Comparison of ENCODE assay signal across 29 mouse cellular contexts in genomic region chr1:89964426-89964825, GRCm38 (mm10). TPM values are rescaled to one million over a fixed set of nuclear protein-coding genes. Genes with fewer than 3 reads are reported as not detected.
DNase-seq lines count a peak whose midpoint lies in the region; ATAC-seq lines count a peak whose summit lies in the region.
"Had no signal": no experiment of that assay in that cellular context is flagged by ENCODE, and none has a peak within 500 bp of the region (broad histone marks: within the 10 kb centered on the region; RNA-seq: fewer than 3 reads in every experiment).

No protein-coding gene starts in this region.

- H3K4me1 ChIP-seq in hindbrain, embryonic 12.5 days = peaks cover 48% of the 10 kb centered on the region
- H3K4me1 ChIP-seq in hindbrain, embryonic 16.5 days (ENCODE audit: control insufficient read depth, insufficient read depth, low read depth, low read length) = peaks cover 12% of the 10 kb centered on the region
- H3K4me1 ChIP-seq in midbrain, embryonic 14.5 days (ENCODE audit: control insufficient read depth, insufficient read depth, low read length) = peaks cover 11% of the 10 kb centered on the region
- peaks cover 25% of the 10 kb centered on the region for H3K4me1 ChIP-seq in midbrain, embryonic 15.5 days

- WGBS in hindbrain, embryonic 12.5 days = 50% methylated on average over 12 of the region's 12 CpGs
- WGBS in hindbrain, embryonic 16.5 days = 32% methylated on average over 12 of the region's 12 CpGs
- 24% methylated on average over 12 of the region's 12 CpGs for WGBS in midbrain, embryonic 14.5 days
- WGBS in midbrain, embryonic 15.5 days = 33% methylated on average over 12 of the region's 12 CpGs

- no peaks in the 10 kb centered on the region for H3K36me3 ChIP-seq in hindbrain, embryonic 12.5 days
- no peaks in the 10 kb centered on the region for H3K36me3 ChIP-seq in hindbrain, embryonic 16.5 days (ENCODE audit: control insufficient read depth, insufficient read depth, low read length)
- no peaks in the 10 kb centered on the region for H3K36me3 ChIP-seq in midbrain, embryonic 14.5 days (ENCODE audit: control insufficient read depth, insufficient read depth, low read length)
- H3K36me3 ChIP-seq in midbrain, embryonic 15.5 days (replicated peaks) = no peaks in the 10 kb centered on the region
- H3K36me3 ChIP-seq: forebrain, embryonic 15.5 days; heart, embryonic 15.5 days; limb, embryonic 15.5 days had no signal

- H3K9me3 ChIP-seq in hindbrain, embryonic 12.5 days (replicated peaks) = no peaks in the 10 kb centered on the region
- no peaks in the 10 kb centered on the region for H3K9me3 ChIP-seq in hindbrain, embryonic 16.5 days (ENCODE audit: control insufficient read depth, low read length)
- no peaks in the 10 kb centered on the region for H3K9me3 ChIP-seq in midbrain, embryonic 14.5 days (ENCODE audit: control insufficient read depth, low read length)
- no peaks in the 10 kb centered on the region for H3K9me3 ChIP-seq in midbrain, embryonic 15.5 days
- H3K9me3 ChIP-seq: forebrain, embryonic 15.5 days; heart, embryonic 15.5 days; limb, embryonic 15.5 days had no signal

- DNase-seq in embryo, embryonic 10.5 days (ENCODE audit: low spot score) = peak; percentile 29
- DNase-seq in embryo, embryonic 10 days (ENCODE audit: low spot score) = no peak
- peak; percentile 43 for DNase-seq in midbrain, embryonic 14.5 days
- no peak for DNase-seq in cerebellum, postnatal 10 days
- DNase-seq in layer of hippocampus, postnatal 25 days (ENCODE audit: extremely low spot score in 1 of 2, low spot score in 1 of 2) = no peak
- DNase-seq: adrenal gland, adult 8-10 months; cerebellum, adult 18-20 months; cerebellum, postnatal 25 days; gastrocnemius, postnatal 25 days; heart, postnatal 36 days; kidney, adult 18-20 months; layer of hippocampus, adult 9-11 months; left cerebral cortex, postnatal 4 days; lung, embryonic 14.5 days; thymus, adult 18-20 months; thymus, postnatal 36 days had no signal

- H3K4me2 ChIP-seq in hindbrain, embryonic 12.5 days (replicated peaks) = no peak overlapping the region
- H3K4me2 ChIP-seq in hindbrain, embryonic 16.5 days (ENCODE audit: low read length) = no peak overlapping the region
- H3K4me2 ChIP-seq in midbrain, embryonic 14.5 days (ENCODE audit: low read length) = no peak overlapping the region
- no peak overlapping the region for H3K4me2 ChIP-seq in midbrain, embryonic 15.5 days
- H3K4me2 ChIP-seq: forebrain, embryonic 15.5 days; heart, embryonic 15.5 days; limb, embryonic 15.5 days; lung, embryonic 14.5 days had no signal

- H3K27me3 ChIP-seq in hindbrain, embryonic 12.5 days = peaks cover 56% of the 10 kb centered on the region
- peaks cover 3% of the 10 kb centered on the region; the same call in 1 of the 2 replicates for H3K27me3 ChIP-seq in hindbrain, embryonic 16.5 days (replicated peaks; ENCODE audit: control insufficient read depth, insufficient read depth, low read length)
- peaks cover 19% of the 10 kb centered on the region for H3K27me3 ChIP-seq in midbrain, embryonic 14.5 days (ENCODE audit: control insufficient read depth, insufficient read depth, low read length)
- H3K27me3 ChIP-seq in midbrain, embryonic 15.5 days (replicated peaks) = peaks cover 29% of the 10 kb centered on the region

- H3K9ac ChIP-seq in hindbrain, embryonic 12.5 days = no peak overlapping the region
- no peak overlapping the region for H3K9ac ChIP-seq in hindbrain, embryonic 16.5 days (ENCODE audit: low read depth, low read length)
- H3K9ac ChIP-seq in midbrain, embryonic 14.5 days (replicated peaks; ENCODE audit: low read length) = no peak overlapping the region
- no peak overlapping the region for H3K9ac ChIP-seq in midbrain, embryonic 15.5 days
- H3K9ac ChIP-seq: forebrain, embryonic 15.5 days; heart, embryonic 15.5 days; limb, embryonic 15.5 days; liver, embryonic 14.5 days; lung, embryonic 14.5 days had no signal

- ATAC-seq in hindbrain, embryonic 12.5 days (ENCODE audit: low FRiP score) = no peak
- no peak for ATAC-seq in hindbrain, embryonic 16.5 days
- no peak for ATAC-seq in midbrain, embryonic 14.5 days (ENCODE audit: low FRiP score, low TSS enrichment)
- ATAC-seq in midbrain, embryonic 15.5 days (replicated peaks) = no peak
- ATAC-seq: activated CD4-positive, CD25-positive, alpha-beta regulatory T cell, adult 4 months; forebrain, embryonic 15.5 days had no signal

- H3K4me3 ChIP-seq in hindbrain, embryonic 12.5 days = no peak overlapping the region
- H3K4me3 ChIP-seq in hindbrain, embryonic 16.5 days (ENCODE audit: low read length) = no peak overlapping the region
- H3K4me3 ChIP-seq in midbrain, embryonic 14.5 days (replicated peaks; ENCODE audit: low read depth, low read length) = no peak overlapping the region
- no peak overlapping the region for H3K4me3 ChIP-seq in midbrain, embryonic 15.5 days
- H3K4me3 ChIP-seq: forebrain, embryonic 15.5 days; heart, embryonic 15.5 days; left cerebral cortex, adult 2 months; limb, embryonic 15.5 days had no signal

- peak overlapping the region; percentile 62 for H3K27ac ChIP-seq in hindbrain, embryonic 12.5 days
- no peak overlapping the region for H3K27ac ChIP-seq in hindbrain, embryonic 16.5 days (ENCODE audit: low read depth, low read length)
- no peak overlapping the region for H3K27ac ChIP-seq in midbrain, embryonic 14.5 days (replicated peaks; ENCODE audit: low read depth, low read length)
- no peak overlapping the region for H3K27ac ChIP-seq in midbrain, embryonic 15.5 days
- H3K27ac ChIP-seq: forebrain, embryonic 15.5 days; heart, embryonic 15.5 days; left cerebral cortex, adult 2 months; limb, embryonic 15.5 days; liver, embryonic 14.5 days had no signal

RNA-seq across cellular contexts. Expression of gene Gbx2, which starts 33.4 kb away (rescaled TPM):
- 46.1 and 63.6 TPM in 2 replicates for polyA plus RNA-seq in hindbrain, embryonic 12.5 days (2016; fragmentation: Nextera tagmentation; extraction: Ambion mirVana)
- 33.0 and 35.8 TPM in 2 replicates for polyA plus RNA-seq in hindbrain, embryonic 16.5 days (2015; fragmentation: Nextera tagmentation; extraction: Ambion mirVana)
- 11.6 and 12.1 TPM in 2 replicates for polyA plus RNA-seq in midbrain, embryonic 14.5 days (2014; fragmentation: Nextera tagmentation; extraction: Ambion mirVana)
- polyA plus RNA-seq in midbrain, embryonic 15.5 days (2015; fragmentation: Nextera tagmentation; extraction: Ambion mirVana) = 18.4 and 23.8 TPM in 2 replicates
- total RNA-seq in layer of hippocampus, postnatal 25 days (2021) = under 1 TPM in 1 of 2 experiments, not detected in 1; 0.44 TPM
- total RNA-seq: adrenal gland, adult 8-10 months; heart, postnatal 36 days; megakaryocyte, adult 5-6 weeks had no signal
- polyA plus RNA-seq: activated CD4-positive, CD25-positive, alpha-beta regulatory T cell, adult 4 months; heart, embryonic 15.5 days; stomach, embryonic 16.5 days had no signal

RNA-seq across cellular contexts. Expression of gene Asb18, which starts 50.0 kb away (rescaled TPM):
- 0.61 and 0.76 TPM in 2 replicates for polyA plus RNA-seq in hindbrain, embryonic 12.5 days (2016; fragmentation: Nextera tagmentation; extraction: Ambion mirVana)
- 0.67 and 0.75 TPM in 2 replicates for polyA plus RNA-seq in hindbrain, embryonic 16.5 days (2015; fragmentation: Nextera tagmentation; extraction: Ambion mirVana)
- 0.25 and 0.90 TPM in 2 replicates for polyA plus RNA-seq in midbrain, embryonic 14.5 days (2014; fragmentation: Nextera tagmentation; extraction: Ambion mirVana)
- polyA plus RNA-seq in midbrain, embryonic 15.5 days (2015; fragmentation: Nextera tagmentation; extraction: Ambion mirVana) = 0.45 and 0.54 TPM in 2 replicates
- 1 to 10 TPM; 2.7 to 3.2 TPM for total RNA-seq in layer of hippocampus, postnatal 25 days (2021)
- total RNA-seq: adrenal gland, adult 8-10 months; megakaryocyte, adult 5-6 weeks had no signal
- polyA plus RNA-seq: activated CD4-positive, CD25-positive, alpha-beta regulatory T cell, adult 4 months; kidney, embryonic 16.5 days; large intestine, adult 2 months; liver, embryonic 14.5 days; lung, embryonic 14.5 days had no signal

Comparison
In these comparisons a context has a peak if more than half of its experiments do, and no peak if none do; other contexts are left out.
1. DNase-seq: peak in embryo, embryonic 10.5 days (single experiment) and midbrain, embryonic 14.5 days (single experiment); none in embryo, embryonic 10 days (single experiment), cerebellum, postnatal 10 days (0 of 2) and layer of hippocampus, postnatal 25 days (0 of 2).